Mouse (Mus musculus) limb, embryonic 14.5 days (tissue): ENCODE data around the gene Ranbp3l. TPM values are rescaled to one million over a fixed set of nuclear protein-coding genes. Genes with fewer than 3 reads are reported as not detected.

ENCODE experiments used
- ATAC-seq: fragments of 200-750 bp; cut with Nextera tagmentation; 2 replicates; pipeline ENCODE4 v1.8.0; 2017; ENCODE audit warnings: low read depth, moderate number of reproducible peaks, moderate TSS enrichment; ENCODE audit not compliant: low FRiP score
- DNase-seq: peaks from one replicate; pipeline ENCODE4 v3.0.0-alpha.2; 2015; ENCODE audit warnings: low spot score
- H3K27ac ChIP-seq: fragments of 300-500 bp; sonication (generic); replicated peaks from 2 replicates; pipeline ENCODE4 v1.5.1; 2014; ENCODE audit warnings: low read depth, mild to moderate bottlenecking, low read length, moderate library complexity, mixed read lengths
- H3K27me3 ChIP-seq: fragments of 300-500 bp; sonication (generic); 2 replicates; pipeline ENCODE4 v1.6.1; 2014; ENCODE audit warnings: low read length, mixed read lengths; ENCODE audit not compliant: control insufficient read depth, insufficient read depth
- H3K36me3 ChIP-seq: fragments of 300-500 bp; sonication (generic); 2 replicates; pipeline ENCODE4 v1.6.1; 2014; ENCODE audit warnings: mild to moderate bottlenecking, low read length, moderate library complexity, mixed read lengths; ENCODE audit not compliant: control insufficient read depth, insufficient read depth
- H3K4me1 ChIP-seq: fragments of 300-500 bp; sonication (generic); 2 replicates; pipeline ENCODE4 v1.6.1; 2014; ENCODE audit warnings: antibody characterized with exemption, low read length, mixed read lengths; ENCODE audit not compliant: control insufficient read depth, insufficient read depth
- H3K4me2 ChIP-seq: fragments of 300-500 bp; sonication (generic); replicated peaks from 2 replicates; pipeline ENCODE4 v1.6.1; 2014; ENCODE audit warnings: low read depth, mild to moderate bottlenecking, low read length, moderate library complexity; ENCODE audit not compliant: severe bottlenecking
- H3K4me3 ChIP-seq: fragments of 300-500 bp; sonication (generic); replicated peaks from 2 replicates; pipeline ENCODE4 v1.5.1; 2014; ENCODE audit warnings: low read length
- H3K9ac ChIP-seq: fragments of 300-500 bp; sonication (generic); 2 replicates; pipeline ENCODE4 v1.6.1; 2014; ENCODE audit warnings: mild to moderate bottlenecking, low read depth, low read length, moderate library complexity; ENCODE audit not compliant: severe bottlenecking
- H3K9me3 ChIP-seq: fragments of 300-500 bp; sonication (generic); 2 replicates; pipeline ENCODE4 v1.6.1; 2016; ENCODE audit warnings: low read length; ENCODE audit not compliant: control insufficient read depth
- POLR2A ChIP-seq: fragments of 200-500 bp; IDR thresholded peaks from 2 replicates; pipeline ENCODE4 v1.8.0; 2012; ENCODE audit warnings: inconsistent platforms, mild to moderate bottlenecking, moderate library complexity, borderline replicate concordance; ENCODE audit not compliant: insufficient read depth, insufficient read length; ENCODE audit errors: extremely low read depth
- WGBS: fragments of 180-500 bp; shearing (Covaris S2); extraction: QIAGEN DNeasy Blood & Tissue Kit; methylation state at CpG from one replicate; pipeline ENCODE4 v1.1.7; 2014; 5-methylcytosine and 5-hydroxymethylcytosine counted together
- polyA plus RNA-seq, 2 experiments: library from polyadenylated mRNA; depleted of rRNA in 1 of 2; stranded (reverse) in 1 of 2; unstranded in 1 of 2; fragments of >200 nt; fragmentation: Nextera tagmentation in 1 of 2; extraction: Ambion mirVana in 1 of 2; gene quantifications; 2 replicates each; pipeline versions ENCODE4 v1.2.1 to v1.2.3; 2012 to 2014

Gene Ranbp3l
- polyA plus RNA-seq, 2 experiments, result 0.56 to 0.64 TPM

DNA sequence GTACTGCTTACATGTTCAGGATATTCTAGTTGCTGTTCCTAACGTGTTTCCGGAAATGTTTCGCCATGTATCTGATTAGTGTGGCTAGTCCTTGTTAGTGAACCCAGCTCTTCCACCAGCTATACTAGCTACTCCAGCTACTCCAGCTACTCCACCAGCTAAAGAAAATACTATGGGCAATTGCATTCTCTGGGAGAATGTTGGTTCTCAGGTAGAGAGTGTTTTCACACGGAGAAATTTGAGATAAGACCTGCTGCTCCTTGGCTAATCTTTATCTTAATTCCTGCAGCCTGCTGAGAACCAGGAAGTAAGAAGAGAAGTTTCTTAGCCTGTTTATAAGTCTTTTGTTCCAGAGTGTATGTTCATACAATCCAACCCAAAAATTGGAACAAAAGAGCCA is 112.5 kb downstream of the Ranbp3l start:
- Histone ChIP-seq H3K9ac (no peak overlapping the region), H3K9me3 (no peaks in the 10 kb centered on the region), H3K4me3 (no peak overlapping the region), H3K36me3 (peaks cover 3% of the 10 kb centered on the region; the same call in 1 of the 2 replicates), H3K27ac (no peak overlapping the region), H3K27me3 (no peaks in the 10 kb centered on the region), H3K4me1 (peaks cover 8% of the 10 kb centered on the region), H3K4me2 (no peak overlapping the region)
- 74% methylated on average over 4 of the region's 4 CpGs for WGBS
- DNase-seq (no peak), ATAC-seq (no peak)
- TF ChIP-seq POLR2A, result no peak

DNA sequence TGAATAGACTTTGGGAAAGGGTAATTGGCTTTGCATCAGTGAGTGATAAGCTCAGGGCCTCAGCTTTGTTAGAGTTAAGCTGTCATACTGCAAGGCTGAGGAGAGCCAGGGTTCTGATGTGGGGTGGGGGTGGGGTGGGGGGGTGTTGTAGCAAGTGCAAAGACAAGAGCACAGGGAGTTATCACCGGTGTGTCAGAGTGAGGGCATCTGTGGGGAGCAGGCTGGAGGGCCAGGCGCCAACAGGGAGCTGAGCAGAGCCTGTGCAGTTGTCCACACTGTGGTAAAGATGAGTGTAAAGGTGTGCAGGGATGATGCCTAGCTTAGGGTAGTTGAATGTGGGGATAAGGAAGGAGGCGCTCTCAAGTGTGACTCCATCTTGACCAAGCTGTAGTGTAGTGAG is 113.5 kb downstream of the Ranbp3l start:
- no peak for DNase-seq
- Histone ChIP-seq H3K36me3 (peaks cover 5% of the 10 kb centered on the region; the same call in 1 of the 2 replicates), H3K27me3 (no peaks in the 10 kb centered on the region), H3K4me3 (no peak overlapping the region), H3K27ac (no peak overlapping the region), H3K9me3 (no peaks in the 10 kb centered on the region), H3K4me2 (no peak overlapping the region), H3K9ac (no peak overlapping the region), H3K4me1 (peaks cover 8% of the 10 kb centered on the region)
- no peak for ATAC-seq
- no peak for TF ChIP-seq POLR2A
- WGBS, result 89% methylated on average over 3 of the region's 3 CpGs

DNA sequence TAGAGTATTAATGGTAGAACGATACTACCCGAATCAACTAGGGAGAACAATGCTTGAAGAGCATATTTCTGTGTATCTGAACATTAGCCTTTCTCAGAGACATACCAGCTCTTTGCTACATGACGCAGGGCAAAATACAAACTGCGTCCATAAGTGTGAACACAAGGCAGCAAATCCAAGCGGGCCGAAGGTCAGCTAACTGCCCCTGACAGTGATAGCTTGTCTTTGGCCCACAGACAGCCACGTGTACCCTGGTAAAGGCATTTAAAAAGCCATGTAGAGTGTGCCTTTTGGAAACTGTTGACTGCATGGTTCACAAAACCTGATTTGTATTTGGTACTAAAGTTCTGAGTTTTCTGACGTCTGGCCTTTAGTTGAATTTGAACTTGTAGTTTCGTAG is 115.0 kb downstream of the Ranbp3l start:
- 89% methylated on average over 9 of the region's 9 CpGs for WGBS
- H3K4me3 ChIP-seq, result no peak overlapping the region
- ATAC-seq (no peak), DNase-seq (no peak)
- no peaks in the 10 kb centered on the region for H3K27me3 ChIP-seq
- H3K4me1 ChIP-seq, result peaks cover 8% of the 10 kb centered on the region
- no peaks in the 10 kb centered on the region for H3K9me3 ChIP-seq
- peaks cover 18% of the 10 kb centered on the region for H3K36me3 ChIP-seq
- H3K4me2 ChIP-seq, result no peak overlapping the region
- no peak overlapping the region for H3K27ac ChIP-seq
- TF ChIP-seq POLR2A, result no peak
- H3K9ac ChIP-seq, result no peak overlapping the region

DNA sequence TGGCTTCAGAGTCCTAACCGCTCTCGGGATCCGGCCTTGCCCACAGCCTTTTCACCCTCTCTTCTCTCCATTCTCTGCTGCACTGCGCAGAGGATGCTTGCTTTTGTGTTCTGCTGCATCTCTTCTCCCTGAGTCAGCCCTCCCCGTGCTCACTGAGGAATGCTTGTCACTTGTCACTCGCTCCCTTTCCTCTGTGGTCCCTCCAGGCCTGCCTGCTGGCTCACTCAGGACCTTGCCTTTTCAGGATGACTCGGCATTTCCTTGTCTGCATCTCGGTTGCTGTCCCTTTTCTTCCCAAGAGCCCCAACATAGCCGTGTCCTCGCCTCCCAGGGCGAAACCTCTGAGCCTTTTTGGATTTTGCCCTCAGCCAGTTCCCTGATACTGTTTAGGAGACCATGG is 119.1 kb downstream of the Ranbp3l start:
- Histone ChIP-seq H3K4me3 (no peak overlapping the region), H3K27ac (no peak overlapping the region), H3K9ac (no peak overlapping the region), H3K27me3 (no peaks in the 10 kb centered on the region), H3K4me2 (no peak overlapping the region), H3K9me3 (no peaks in the 10 kb centered on the region), H3K36me3 (peaks cover 26% of the 10 kb centered on the region), H3K4me1 (no peaks in the 10 kb centered on the region)
- DNase-seq, result no peak
- no peak for ATAC-seq
- TF ChIP-seq POLR2A, result no peak
- WGBS, result 80% methylated on average over 11 of the region's 11 CpGs

DNA sequence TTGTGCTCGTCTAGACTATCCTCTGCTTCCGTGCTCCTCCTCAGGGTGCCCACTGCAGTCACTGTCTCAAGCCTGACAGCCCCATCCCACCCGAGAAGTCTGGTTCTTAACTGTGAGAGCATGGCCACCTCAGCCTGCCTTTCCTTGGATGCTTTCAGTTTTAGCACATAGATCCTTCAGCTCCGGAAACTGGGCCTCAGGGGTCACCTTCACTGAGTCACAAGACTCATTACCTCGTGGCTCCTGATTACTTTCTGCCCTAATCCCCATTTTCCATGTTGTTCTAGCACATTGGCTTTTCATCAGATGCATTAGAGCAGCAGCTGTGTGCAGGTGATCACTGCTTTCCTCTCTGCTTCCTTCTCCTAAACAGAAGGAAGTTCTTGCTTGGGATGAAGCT is 119.7 kb downstream of the Ranbp3l start:
- no peak overlapping the region for H3K4me2 ChIP-seq
- no peak for TF ChIP-seq POLR2A
- no peak for ATAC-seq
- H3K4me3 ChIP-seq, result no peak overlapping the region
- H3K36me3 ChIP-seq, result peaks cover 27% of the 10 kb centered on the region
- 82% methylated on average over 5 of the region's 5 CpGs for WGBS
- no peaks in the 10 kb centered on the region for H3K27me3 ChIP-seq
- no peaks in the 10 kb centered on the region for H3K4me1 ChIP-seq
- no peaks in the 10 kb centered on the region for H3K9me3 ChIP-seq
- DNase-seq, result no peak
- H3K27ac ChIP-seq, result no peak overlapping the region
- no peak overlapping the region for H3K9ac ChIP-seq
